Mouse (Mus musculus) retina, embryonic 14.5 days (tissue): ENCODE measurements around the gene Patj.
"Not testable (repeated sequence)": the region's sequence is repeated elsewhere in the genome, so short reads cannot be mapped to it uniquely, and the experiment has no call there.

ENCODE experiments used
- DNase-seq: peaks from one replicate; pipeline ENCODE4 v3.0.0-alpha.2; 2015; ENCODE audit warnings: low spot score

Gene Patj

DNA sequence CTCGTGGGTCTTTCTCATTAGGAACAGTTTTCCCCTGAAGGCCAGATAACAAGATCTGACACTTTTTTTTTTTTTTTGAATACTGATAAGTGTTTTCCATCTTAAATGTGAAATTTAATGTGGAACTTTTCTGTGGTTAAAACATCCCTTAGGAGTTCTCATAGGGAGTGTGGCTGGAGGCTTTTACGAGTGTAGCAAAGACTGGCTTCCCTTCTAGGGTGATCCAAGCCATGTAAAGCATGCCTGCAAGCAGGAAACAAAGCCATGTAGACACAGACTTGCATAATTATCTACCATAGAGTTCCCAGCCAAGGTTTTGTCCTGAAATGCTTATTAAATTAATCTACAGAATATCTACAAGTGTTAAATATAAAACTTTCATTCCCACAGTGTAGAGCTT lies 263.4 kb downstream of the Patj start:
- DNase-seq = no peak

GRCm38 (mm10) chr4:98660534-98660933 lies 264.9 kb downstream of the Patj start:
- DNase-seq = no peak

GRCm38 (mm10) chr4:98665884-98666283 lies 270.3 kb downstream of the Patj start:
- no peak for DNase-seq

DNA sequence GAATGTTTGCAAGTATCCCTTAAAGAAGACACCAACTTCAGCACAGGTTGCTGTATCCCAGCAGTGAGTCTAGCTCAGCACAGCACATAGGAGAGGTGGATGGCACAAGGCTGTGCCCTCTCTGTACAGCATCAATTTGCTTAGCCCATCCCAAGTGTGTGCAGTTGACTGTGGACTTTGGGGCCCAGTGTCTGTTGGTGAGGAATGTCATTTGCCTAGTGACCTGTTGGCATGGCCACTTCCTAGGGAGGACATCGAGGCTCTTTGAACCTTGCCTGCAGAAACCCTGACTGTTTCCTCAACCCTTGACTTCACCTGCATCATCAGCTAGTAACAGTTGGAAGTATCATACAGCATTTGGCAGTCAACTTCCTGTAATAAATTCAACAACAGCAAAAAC lies 270.9 kb downstream of the Patj start:
- no peak for DNase-seq

DNA sequence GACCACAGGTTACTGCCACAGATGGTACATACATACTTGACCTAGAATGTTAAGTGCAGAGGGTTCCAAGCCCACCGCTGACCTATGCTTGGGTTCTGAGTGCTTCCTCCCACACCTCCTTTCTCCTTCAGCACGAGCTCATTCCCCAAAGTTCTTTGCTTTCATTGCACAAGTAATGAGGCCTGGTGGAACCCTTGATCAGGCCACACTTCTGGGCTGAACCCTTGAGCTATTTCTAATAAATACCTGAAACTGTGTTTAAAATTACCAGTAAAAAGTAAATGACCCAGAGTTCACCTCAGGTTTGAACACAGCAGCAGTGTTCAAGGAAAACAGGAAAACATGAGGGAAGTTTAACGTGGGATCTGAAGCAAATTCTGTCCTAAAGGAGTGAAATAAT lies 271.4 kb downstream of the Patj start:
- DNase-seq = no peak

GRCm38 (mm10) chr4:98677506-98677905 lies 281.9 kb downstream of the Patj start:
- DNase-seq = no peak

- DNase-seq = no peak
Observed at GRCm38 (mm10) chr4:98686678-98687267, 291.2 kb downstream of the Patj start.

DNA sequence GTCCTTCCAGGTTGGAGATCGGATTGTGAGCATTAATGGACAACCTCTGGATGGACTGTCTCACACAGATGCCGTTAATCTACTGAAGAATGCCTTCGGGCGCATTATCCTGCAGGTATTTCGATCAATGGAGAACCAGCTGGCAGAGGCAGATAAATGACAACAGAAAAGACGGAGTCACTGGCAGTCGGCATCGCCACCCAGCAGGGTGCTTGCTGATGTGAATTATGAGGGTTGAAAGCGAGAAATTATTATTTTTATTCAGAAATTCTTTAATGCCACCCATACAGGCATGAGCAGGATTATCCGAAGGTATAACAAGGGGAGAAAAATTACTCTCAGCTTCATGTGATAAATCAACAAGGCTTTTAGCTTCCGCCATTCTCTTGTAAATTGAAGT lies 292.5 kb downstream of the Patj start:
- DNase-seq = no peak

- no peak for DNase-seq
Observed at GRCm38 (mm10) chr4:98688520-98688919, 292.9 kb downstream of the Patj start.

GRCm38 (mm10) chr4:98689988-98690387 lies 294.4 kb downstream of the Patj start:
- DNase-seq = no peak

GRCm38 (mm10) chr4:98693465-98694185 lies 298.0 kb downstream of the Patj start:
- DNase-seq = no peak

GRCm38 (mm10) chr4:98697932-98698331 lies 302.3 kb downstream of the Patj start:
- no peak for DNase-seq

DNA sequence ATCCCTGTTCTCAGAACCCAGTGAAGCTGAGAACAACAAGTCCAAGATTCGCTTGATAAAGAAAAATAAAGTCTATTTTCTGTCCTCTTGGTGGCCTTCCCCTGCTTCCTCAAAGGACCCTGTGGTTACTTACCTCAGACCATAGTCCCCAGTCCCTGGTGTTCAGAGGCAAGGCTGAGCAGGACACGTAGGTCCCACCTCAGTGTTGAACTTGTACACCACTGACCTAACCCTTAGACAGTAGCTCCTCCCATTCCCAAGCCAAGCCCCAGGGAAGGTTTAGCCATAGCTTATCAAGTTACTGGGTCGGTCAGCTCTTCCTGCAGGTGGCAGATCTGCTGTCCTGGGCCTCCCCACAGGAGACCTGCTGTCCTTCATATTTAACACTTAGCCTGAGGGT lies 303.3 kb downstream of the Patj start:
- DNase-seq = no peak

GRCm38 (mm10) chr4:98700156-98700555 lies 304.6 kb downstream of the Patj start:
- no peak for DNase-seq

- DNase-seq = peak; percentile 88
Observed at GRCm38 (mm10) chr4:98702201-98702894, 306.8 kb downstream of the Patj start.

GRCm38 (mm10) chr4:98710891-98711290 lies 315.3 kb downstream of the Patj start:
- no peak for DNase-seq

DNA sequence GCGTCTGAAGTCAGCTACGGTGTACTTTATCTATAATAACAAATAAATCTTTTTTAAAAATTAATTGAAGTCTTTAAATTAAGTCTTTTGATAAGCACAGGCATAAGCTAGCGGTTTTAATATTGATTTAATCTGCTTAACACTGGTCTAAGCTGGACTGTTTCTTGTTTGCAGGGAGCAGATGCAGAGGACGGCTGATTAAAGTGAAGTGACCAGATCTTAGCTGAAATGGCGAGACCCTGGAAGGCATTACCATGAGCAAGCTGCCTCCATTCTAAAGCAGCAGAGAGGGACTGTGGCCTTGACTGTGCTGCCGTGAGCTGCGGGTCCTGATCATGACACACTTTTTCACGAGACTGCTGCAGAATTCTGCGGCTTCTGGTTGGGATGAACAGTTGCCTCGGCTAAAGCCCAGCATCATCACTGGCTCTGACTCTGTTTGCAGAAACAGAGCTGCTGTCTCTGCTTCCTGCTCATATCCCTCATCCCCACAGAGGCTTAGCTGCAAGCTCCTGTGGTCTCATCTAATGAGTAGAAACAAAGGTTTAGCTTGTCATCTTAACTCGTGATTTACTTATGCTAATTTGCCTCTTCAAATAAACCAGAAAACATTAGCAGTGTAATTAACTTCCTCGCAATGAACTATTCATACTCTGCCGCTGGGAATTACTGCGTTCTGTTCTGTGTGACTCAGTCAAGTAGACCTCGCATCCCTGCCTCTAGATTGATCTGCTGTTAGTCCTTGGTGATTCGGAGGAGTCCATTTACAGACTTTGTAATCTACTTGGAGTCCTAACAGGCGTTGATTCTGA lies 322.4 kb downstream of the Patj start:
- DNase-seq = no peak

- DNase-seq = no peak
Observed at GRCm38 (mm10) chr4:98718547-98718917, 322.9 kb downstream of the Patj start.

DNA sequence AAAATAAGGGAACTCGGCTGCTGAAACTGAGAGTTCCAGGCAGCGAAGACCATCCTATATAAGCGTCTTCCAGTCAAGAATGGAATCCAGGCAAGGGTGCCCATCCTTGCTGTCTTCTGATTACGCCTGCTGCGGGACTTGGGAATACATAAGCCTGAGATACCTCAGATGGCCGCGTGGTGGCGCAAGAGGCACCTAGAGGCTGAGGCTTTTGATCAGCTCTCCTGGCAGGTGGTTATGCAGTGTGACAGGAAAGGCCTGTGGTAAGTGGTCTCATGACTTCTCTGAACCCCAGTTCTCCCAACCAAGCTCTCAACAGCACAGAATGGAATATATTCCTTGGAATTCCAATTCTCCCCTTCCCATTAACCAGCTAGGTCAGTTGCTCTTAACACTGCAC lies 326.9 kb downstream of the Patj start:
- DNase-seq = peak; percentile 89

GRCm38 (mm10) chr4:98724682-98725081 lies 329.1 kb downstream of the Patj start:
- not testable (repeated sequence) for DNase-seq

DNA sequence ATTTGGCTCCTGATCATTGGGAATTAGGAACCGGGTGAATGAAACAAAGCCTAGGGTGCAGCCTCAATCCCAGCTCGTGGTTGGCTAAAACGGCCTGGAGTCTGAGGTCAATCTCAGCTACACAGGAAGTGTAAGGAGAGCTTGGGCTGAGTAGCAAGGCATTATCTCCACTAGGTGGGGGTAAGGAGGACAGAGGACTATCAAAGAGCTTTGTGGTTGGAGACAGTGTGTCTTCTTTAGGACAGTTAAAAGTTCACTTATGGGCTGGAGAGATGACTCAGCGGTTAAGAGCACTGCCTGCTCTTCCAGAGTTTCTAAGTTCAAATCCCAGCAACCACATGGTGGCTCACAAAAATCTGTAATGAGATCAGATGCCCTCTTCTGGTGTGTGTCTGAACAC lies 329.9 kb downstream of the Patj start:
- peak; percentile 55 for DNase-seq

- DNase-seq = peak; percentile 15
Observed at GRCm38 (mm10) chr4:98726590-98727237, 331.1 kb downstream of the Patj start, which contains the start of gene L1td1. TSS of gene L1td1 (plus strand) at chr4:98726734.
